In the genomic region with DNA sequence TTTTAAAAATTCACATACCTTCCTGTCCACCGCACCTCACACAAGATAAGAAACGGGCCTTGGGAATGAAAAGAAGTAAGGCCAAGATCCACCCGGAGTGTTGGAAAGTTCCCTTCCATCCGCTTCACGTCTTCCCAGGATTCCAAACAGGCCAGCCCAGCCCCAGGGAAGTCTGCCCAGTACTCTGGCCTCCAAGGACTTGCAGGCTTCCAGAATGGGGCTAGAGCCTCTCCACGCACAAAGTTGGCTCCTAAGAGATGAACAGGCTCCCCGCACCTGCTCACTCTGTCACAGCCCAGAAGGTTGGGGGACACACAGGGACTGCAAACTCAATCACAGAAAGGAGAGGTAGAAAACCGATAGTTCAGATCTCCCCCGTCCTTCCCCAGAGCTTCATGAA, we compare ENCODE assay signal across 12 mouse cellular contexts.
DNase-seq lines count a peak whose midpoint lies in the region.
"Had no signal": no experiment of that assay in that cellular context is flagged by ENCODE, and none has a peak within 500 bp of the region (broad histone marks: within the 10 kb centered on the region; RNA-seq: fewer than 3 reads in every experiment).

No protein-coding gene starts in this region.

- DNase-seq in heart, adult 18-20 months, result peak; percentile 54 to 62
- DNase-seq in heart, postnatal 4 days, result no peak
- DNase-seq in urinary bladder, postnatal 14 days (ENCODE audit: low spot score), result peak; percentile 39
- DNase-seq in urinary bladder, postnatal 25 days (ENCODE audit: low spot score), result no peak
- peak; percentile 46 for DNase-seq in gastrocnemius, postnatal 25 days
- no peak for DNase-seq in lung, postnatal 36 days
- DNase-seq in natural killer cell, adult 2 months (ENCODE audit: low spot score in 2 of 2), result no peak
- DNase-seq: adrenal gland, postnatal 10 days; cerebellum, adult 11 months; cerebellum, adult 8-10 months; cerebellum, postnatal 14 days; kidney, adult 18-20 months had no signal

Comparison
In these comparisons a context has a peak if more than half of its experiments do, and no peak if none do; other contexts are left out.
1. DNase-seq: peak in heart, adult 18-20 months (2 of 2), urinary bladder, postnatal 14 days (single experiment) and gastrocnemius, postnatal 25 days (single experiment); none in heart, postnatal 4 days (single experiment), urinary bladder, postnatal 25 days (single experiment), lung, postnatal 36 days (single experiment) and natural killer cell, adult 2 months (0 of 2).